Mouse (Mus musculus) forebrain, embryonic 14.5 days (tissue): Measurements from ENCODE around the gene Pde1a. TPM values are rescaled to one million over a fixed set of nuclear protein-coding genes. Genes with fewer than 3 reads are reported as not detected.

ENCODE experiments used
- ATAC-seq: fragments of 200-750 bp; cut with Nextera tagmentation; 2 replicates; pipeline ENCODE4 v1.8.0; 2017; ENCODE audit warnings: mild to moderate bottlenecking, moderate library complexity
- DNase-seq: peaks from one replicate; pipeline ENCODE4 v3.0.0-alpha.2; 2015; ENCODE audit warnings: low spot score
- H3K27ac ChIP-seq: fragments of 300-500 bp; sonication (generic); 2 replicates; pipeline ENCODE4 v1.5.1; 2014; ENCODE audit warnings: low read depth, mild to moderate bottlenecking, control low read depth, low read length, moderate library complexity
- H3K27me3 ChIP-seq: fragments of 300-500 bp; sonication (generic); replicated peaks from 2 replicates; pipeline ENCODE4 v1.6.1; 2014; ENCODE audit warnings: low read length, control low read depth, mixed read lengths; ENCODE audit not compliant: control insufficient read depth, insufficient read depth
- H3K36me3 ChIP-seq: fragments of 300-500 bp; sonication (generic); 2 replicates; pipeline ENCODE4 v1.6.1; 2014; ENCODE audit warnings: low read length, control low read depth; ENCODE audit not compliant: control insufficient read depth, insufficient read depth
- H3K4me1 ChIP-seq: fragments of 300-500 bp; sonication (generic); 2 replicates; pipeline ENCODE4 v1.6.1; 2014; ENCODE audit warnings: antibody characterized with exemption, low read length, control low read depth; ENCODE audit not compliant: control insufficient read depth, insufficient read depth
- H3K4me2 ChIP-seq: fragments of 300-500 bp; sonication (generic); 2 replicates; pipeline ENCODE4 v1.6.1; 2014; ENCODE audit warnings: mild to moderate bottlenecking, control low read depth, low read length
- H3K4me3 ChIP-seq: fragments of 300-500 bp; sonication (generic); 2 replicates; pipeline ENCODE4 v1.5.1; 2014; ENCODE audit warnings: low read depth, low read length, control low read depth
- H3K9ac ChIP-seq: fragments of 300-500 bp; sonication (generic); 2 replicates; pipeline ENCODE4 v1.6.1; 2014; ENCODE audit warnings: mild to moderate bottlenecking, low read length, control low read depth, moderate library complexity
- H3K9me3 ChIP-seq: fragments of 300-500 bp; sonication (generic); replicated peaks from 2 replicates; pipeline ENCODE4 v1.6.1; 2016; ENCODE audit warnings: low read length, control low read depth, mixed read lengths; ENCODE audit not compliant: control insufficient read depth
- WGBS: fragments of 180-500 bp; shearing (Covaris S2); extraction: QIAGEN DNeasy Blood & Tissue Kit; methylation state at CpG from one replicate; pipeline ENCODE4 v1.1.7; 2014; 5-methylcytosine and 5-hydroxymethylcytosine counted together
- polyA plus RNA-seq: library from polyadenylated mRNA; unstranded; fragments of >200 nt; fragmentation: Nextera tagmentation; extraction: Ambion mirVana; gene quantifications from 2 replicates; pipeline ENCODE4 v1.2.1, GENCODE M21; 2014

Pde1a gene
- polyA plus RNA-seq, 1 experiment from 2014 or later: 10.5 TPM

GRCm38 (mm10) chr2:80069745-80070144, 59.5 kb downstream of the Pde1a start:
- H3K27me3 ChIP-seq: no peaks in the 10 kb centered on the region
- no peaks in the 10 kb centered on the region for H3K4me1 ChIP-seq
- H3K4me3 ChIP-seq: no peak overlapping the region
- no peak overlapping the region for H3K9ac ChIP-seq
- no peaks in the 10 kb centered on the region for H3K36me3 ChIP-seq
- no peak for DNase-seq
- no peak for ATAC-seq
- no peak overlapping the region for H3K27ac ChIP-seq
- no peak overlapping the region for H3K4me2 ChIP-seq
- H3K9me3 ChIP-seq: no peaks in the 10 kb centered on the region
- 81% methylated on average over 3 of the region's 3 CpGs for WGBS

GRCm38 (mm10) chr2:80066449-80066848, 62.8 kb downstream of the Pde1a start:
- H3K27ac ChIP-seq: no peak overlapping the region
- H3K4me3 ChIP-seq: no peak overlapping the region
- DNase-seq (no peak), ATAC-seq (no peak)
- 81% methylated on average over 4 of the region's 4 CpGs for WGBS
- H3K9ac ChIP-seq: no peak overlapping the region
- no peaks in the 10 kb centered on the region for H3K27me3 ChIP-seq
- no peaks in the 10 kb centered on the region for H3K4me1 ChIP-seq
- H3K36me3 ChIP-seq: no peaks in the 10 kb centered on the region
- H3K9me3 ChIP-seq: no peaks in the 10 kb centered on the region
- no peak overlapping the region for H3K4me2 ChIP-seq

- Histone ChIP-seq H3K9ac (no peak overlapping the region), H3K9me3 (no peaks in the 10 kb centered on the region), H3K4me1 (no peaks in the 10 kb centered on the region), H3K27ac (no peak overlapping the region), H3K27me3 (no peaks in the 10 kb centered on the region), H3K36me3 (no peaks in the 10 kb centered on the region), H3K4me3 (no peak overlapping the region), H3K4me2 (no peak overlapping the region)
- ATAC-seq: no peak
- DNase-seq: peak; percentile 13
Measured at GRCm38 (mm10) chr2:80056062-80056461, 73.2 kb downstream of the Pde1a start.

GRCm38 (mm10) chr2:80054042-80054441, 75.2 kb downstream of the Pde1a start:
- no peak for DNase-seq
- no peak for ATAC-seq
- Histone ChIP-seq H3K9me3 (no peaks in the 10 kb centered on the region), H3K4me1 (no peaks in the 10 kb centered on the region), H3K36me3 (no peaks in the 10 kb centered on the region), H3K4me3 (no peak overlapping the region), H3K27ac (no peak overlapping the region), H3K4me2 (no peak overlapping the region), H3K27me3 (no peaks in the 10 kb centered on the region), H3K9ac (no peak overlapping the region)
- 82% methylated on average over 3 of the region's 3 CpGs for WGBS

GRCm38 (mm10) chr2:80046751-80047513, 82.3 kb downstream of the Pde1a start:
- Histone ChIP-seq H3K4me1 (no peaks in the 10 kb centered on the region), H3K4me2 (no peak overlapping the region), H3K27ac (no peak overlapping the region), H3K36me3 (no peaks in the 10 kb centered on the region), H3K9me3 (no peaks in the 10 kb centered on the region), H3K4me3 (no peak overlapping the region), H3K9ac (no peak overlapping the region), H3K27me3 (no peaks in the 10 kb centered on the region)
- DNase-seq (no peak), ATAC-seq (no peak)
- WGBS: 87% methylated on average over 4 of the region's 4 CpGs

GRCm38 (mm10) chr2:80038642-80039445, 90.4 kb downstream of the Pde1a start:
- no peak overlapping the region for H3K27ac ChIP-seq

GRCm38 (mm10) chr2:80037971-80038370, 91.3 kb downstream of the Pde1a start:
- 68% methylated on average over 5 of the region's 5 CpGs for WGBS
- no peaks in the 10 kb centered on the region for H3K4me1 ChIP-seq

More at GRCm38 (mm10) chr2:80038642-80039445, 90.4 kb downstream of the Pde1a start:
- DNase-seq: no peak
- Histone ChIP-seq H3K4me1 (no peaks in the 10 kb centered on the region), H3K27me3 (no peaks in the 10 kb centered on the region), H3K36me3 (no peaks in the 10 kb centered on the region), H3K4me3 (no peak overlapping the region), H3K4me2 (no peak overlapping the region), H3K9me3 (no peaks in the 10 kb centered on the region), H3K9ac (no peak overlapping the region)
- 72% methylated on average over 10 of the region's 10 CpGs for WGBS
- ATAC-seq: no peak

GRCm38 (mm10) chr2:80029051-80029450, 100.2 kb downstream of the Pde1a start:
- Histone ChIP-seq H3K4me2 (no peak overlapping the region), H3K4me1 (no peaks in the 10 kb centered on the region), H3K4me3 (no peak overlapping the region), H3K27me3 (no peaks in the 10 kb centered on the region), H3K9ac (no peak overlapping the region), H3K27ac (no peak overlapping the region), H3K9me3 (no peaks in the 10 kb centered on the region), H3K36me3 (no peaks in the 10 kb centered on the region)
- 59% methylated on average over 2 of the region's 2 CpGs for WGBS
- no peak for ATAC-seq
- DNase-seq: no peak

More at GRCm38 (mm10) chr2:80037971-80038370, 91.3 kb downstream of the Pde1a start:
- Histone ChIP-seq H3K36me3 (no peaks in the 10 kb centered on the region), H3K9ac (no peak overlapping the region), H3K4me3 (no peak overlapping the region), H3K9me3 (no peaks in the 10 kb centered on the region), H3K4me2 (no peak overlapping the region), H3K27me3 (no peaks in the 10 kb centered on the region), H3K27ac (no peak overlapping the region)
- no peak for DNase-seq
- ATAC-seq: no peak

GRCm38 (mm10) chr2:80026053-80026452, 103.2 kb downstream of the Pde1a start:
- Histone ChIP-seq H3K27ac (no peak overlapping the region), H3K36me3 (no peaks in the 10 kb centered on the region), H3K9ac (no peak overlapping the region), H3K4me2 (no peak overlapping the region), H3K4me1 (no peaks in the 10 kb centered on the region), H3K4me3 (no peak overlapping the region), H3K27me3 (no peaks in the 10 kb centered on the region), H3K9me3 (no peaks in the 10 kb centered on the region)
- DNase-seq (no peak), ATAC-seq (no peak)
- 97% methylated on average over 1 of the region's 1 CpGs for WGBS
